Mouse (Mus musculus): ENCODE measurements around the gene Cfap97. TPM values are rescaled to one million over a fixed set of nuclear protein-coding genes. Genes with fewer than 3 reads are reported as not detected.

Cfap97 gene
- polyA plus RNA-seq, 1 experiment = 14.7 TPM

DNA sequence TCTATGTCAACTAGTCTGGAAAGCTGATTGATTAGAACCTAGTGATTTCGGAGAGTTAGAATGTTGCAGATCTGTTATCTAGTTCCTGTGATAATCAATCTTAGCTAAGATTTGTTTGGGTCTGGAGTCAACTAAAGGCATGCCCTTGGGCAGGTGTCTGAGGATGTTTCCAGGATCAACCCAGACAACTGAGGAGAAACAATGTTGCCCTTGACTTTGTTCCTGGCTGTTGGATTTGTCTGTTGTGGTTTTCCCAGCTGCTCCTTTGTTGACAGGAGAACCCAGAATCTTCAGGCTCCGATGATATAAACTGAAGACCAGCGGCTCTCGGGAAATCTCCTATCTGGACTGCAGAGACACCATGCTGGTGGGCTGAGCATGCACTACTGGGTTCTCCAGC lies 83.2 kb downstream of the Cfap97 start:
- TF ChIP-seq POLR2A (IDR thresholded peaks at IDR 0.05; ENCODE audit: borderline replicate concordance, extremely low read depth, insufficient read depth, insufficient read length, poor library complexity, severe bottlenecking) (no peak), CTCF (IDR thresholded peaks at IDR 0.05; ENCODE audit: borderline replicate concordance, extremely low read depth, insufficient read depth, insufficient read length) (no peak)
- DNase-seq (ENCODE audit: low read depth) = no peak

DNA sequence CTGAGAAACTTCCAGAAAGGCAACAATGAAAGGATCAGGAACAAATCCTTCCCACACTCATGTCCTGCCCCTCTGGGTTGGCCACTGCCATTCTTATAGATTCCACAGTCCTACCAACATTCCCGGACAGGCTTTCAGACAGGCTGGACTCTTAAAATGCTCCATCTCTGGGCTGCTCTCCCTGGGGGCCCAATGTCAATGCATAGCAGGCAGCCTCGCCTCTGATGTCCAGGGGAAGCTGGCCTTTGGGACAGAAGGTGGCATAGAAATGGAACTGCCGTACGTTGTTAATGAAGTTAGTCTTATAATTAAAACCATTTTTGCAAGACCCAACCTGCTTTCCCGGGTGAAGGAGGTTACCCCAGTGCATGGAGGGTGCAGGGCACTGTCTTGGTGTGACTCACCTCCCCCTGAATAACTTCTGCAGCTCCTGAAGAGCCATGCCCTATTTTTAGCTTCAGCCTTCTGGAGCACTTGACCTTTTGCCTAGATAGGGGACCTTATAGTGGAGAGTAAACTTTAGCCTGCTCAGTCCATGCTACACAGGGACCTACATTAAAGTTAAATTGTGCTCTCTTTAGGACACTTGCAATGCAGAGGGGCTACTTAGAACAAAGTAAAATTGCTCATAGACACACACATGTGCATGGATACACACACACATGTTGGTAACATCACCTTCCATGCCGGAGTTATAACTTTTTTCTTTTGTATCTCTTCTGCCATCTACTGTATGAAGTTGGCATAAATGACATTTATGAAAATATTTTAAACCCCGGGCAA lies 85.1 kb downstream of the Cfap97 start:
- TF ChIP-seq CTCF (IDR thresholded peaks at IDR 0.05; ENCODE audit: borderline replicate concordance, extremely low read depth, insufficient read depth, insufficient read length) (no peak), POLR2A (IDR thresholded peaks at IDR 0.05; ENCODE audit: borderline replicate concordance, extremely low read depth, insufficient read depth, insufficient read length, poor library complexity, severe bottlenecking) (no peak)
- DNase-seq (ENCODE audit: low read depth) = peak; percentile 30

DNA sequence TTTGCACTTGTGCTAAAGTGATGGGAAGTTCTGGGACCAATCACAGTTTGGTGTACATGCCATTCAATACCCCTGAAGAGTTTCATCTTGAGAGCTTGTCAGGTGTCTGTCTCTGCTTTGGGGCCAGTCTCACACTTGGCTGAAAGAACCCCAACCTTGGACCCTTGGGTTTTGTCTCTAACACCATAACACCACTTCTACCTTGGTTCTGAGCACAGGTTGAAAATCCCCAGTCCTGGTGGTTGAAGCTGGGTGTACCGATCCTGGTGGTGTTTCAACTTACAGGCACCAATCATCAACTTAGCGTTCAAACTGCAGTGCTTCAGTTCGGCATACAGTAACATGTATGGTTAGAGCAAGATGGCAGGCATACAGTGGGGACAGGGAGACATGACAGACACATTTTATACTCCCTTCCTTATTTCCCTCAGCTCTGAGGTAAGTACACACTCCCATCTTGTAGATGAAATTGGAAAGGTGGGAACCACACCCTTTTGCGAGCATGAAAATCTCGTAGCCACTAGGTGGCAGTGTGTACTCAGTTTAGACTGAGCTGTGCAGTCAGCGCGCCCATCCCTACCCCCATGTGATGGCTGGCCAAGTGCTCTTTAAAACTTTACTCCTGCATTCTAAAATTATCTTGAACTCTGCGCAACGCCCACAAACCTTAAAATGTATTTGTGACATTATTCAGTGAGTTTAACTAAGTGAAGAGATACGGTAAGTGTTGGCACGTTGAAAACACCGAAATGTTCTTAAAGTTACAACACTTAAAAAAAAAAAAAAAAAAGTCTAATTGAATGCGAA lies 90.2 kb downstream of the Cfap97 start:
- DNase-seq (ENCODE audit: low read depth) = peak; percentile 88
- peak; percentile 87 for TF ChIP-seq CTCF (IDR thresholded peaks at IDR 0.05; ENCODE audit: borderline replicate concordance, extremely low read depth, insufficient read depth, insufficient read length)
- TF ChIP-seq POLR2A (IDR thresholded peaks at IDR 0.05; ENCODE audit: borderline replicate concordance, extremely low read depth, insufficient read depth, insufficient read length, poor library complexity, severe bottlenecking) = no peak

DNA sequence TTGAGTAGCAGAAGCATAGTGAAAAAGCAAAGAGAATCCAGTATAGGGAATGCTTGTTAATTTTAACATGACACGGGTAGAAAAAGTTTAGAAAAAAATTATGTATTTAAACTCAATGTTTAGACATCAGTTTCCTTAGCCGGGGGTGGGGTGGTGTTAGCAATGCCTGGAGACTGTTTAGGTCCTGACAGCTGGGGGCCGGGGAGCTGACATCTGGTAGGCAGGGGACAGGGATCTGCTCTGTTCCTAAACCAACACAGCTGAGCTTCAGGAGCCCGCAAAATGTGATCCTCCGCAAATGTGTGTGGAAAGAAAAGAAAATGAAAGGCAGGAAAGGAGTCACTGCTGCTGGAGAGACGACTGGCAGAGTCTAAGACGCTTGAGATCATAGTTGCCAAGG lies 91.4 kb downstream of the Cfap97 start:
- no peak for DNase-seq (ENCODE audit: low read depth)
- TF ChIP-seq CTCF (IDR thresholded peaks at IDR 0.05; ENCODE audit: borderline replicate concordance, extremely low read depth, insufficient read depth, insufficient read length) (no peak), POLR2A (IDR thresholded peaks at IDR 0.05; ENCODE audit: borderline replicate concordance, extremely low read depth, insufficient read depth, insufficient read length, poor library complexity, severe bottlenecking) (no peak)

Other genes with a start within 250 kb of the Cfap97 start
- 0.09 and 0.11 TPM in 2 replicates for gene Ccdc110, start 217.2 kb upstream of the Cfap97 start, polyA plus RNA-seq (2012; rRNA removed)
- 3.9 and 4.3 TPM in 2 replicates for gene 1700029J07Rik, start 176.5 kb upstream of the Cfap97 start, polyA plus RNA-seq (2012; rRNA removed)
- gene Ufsp2, start 176.2 kb upstream of the Cfap97 start, polyA plus RNA-seq (2012; rRNA removed) = 36.9 and 38.3 TPM in 2 replicates
- gene Lrp2bp, start 152.5 kb upstream of the Cfap97 start, polyA plus RNA-seq (2012; rRNA removed) = 0.16 and 0.29 TPM in 2 replicates
- 18.3 and 19.8 TPM in 2 replicates for gene Ankrd37, start 146.1 kb upstream of the Cfap97 start, polyA plus RNA-seq (2012; rRNA removed)
- gene Snx25, start 388 bp downstream of the Cfap97 start, polyA plus RNA-seq (2012; rRNA removed) = 12.0 and 16.5 TPM in 2 replicates
- gene Slc25a4, start 59.5 kb downstream of the Cfap97 start, polyA plus RNA-seq (2012; rRNA removed) = 541 and 572 TPM in 2 replicates
- gene Helt, start 142.9 kb downstream of the Cfap97 start, polyA plus RNA-seq (2012; rRNA removed) = 3.7 and 7.2 TPM in 2 replicates